Comparison of ENCODE assay signal across 13 mouse cellular contexts in the genomic region with DNA sequence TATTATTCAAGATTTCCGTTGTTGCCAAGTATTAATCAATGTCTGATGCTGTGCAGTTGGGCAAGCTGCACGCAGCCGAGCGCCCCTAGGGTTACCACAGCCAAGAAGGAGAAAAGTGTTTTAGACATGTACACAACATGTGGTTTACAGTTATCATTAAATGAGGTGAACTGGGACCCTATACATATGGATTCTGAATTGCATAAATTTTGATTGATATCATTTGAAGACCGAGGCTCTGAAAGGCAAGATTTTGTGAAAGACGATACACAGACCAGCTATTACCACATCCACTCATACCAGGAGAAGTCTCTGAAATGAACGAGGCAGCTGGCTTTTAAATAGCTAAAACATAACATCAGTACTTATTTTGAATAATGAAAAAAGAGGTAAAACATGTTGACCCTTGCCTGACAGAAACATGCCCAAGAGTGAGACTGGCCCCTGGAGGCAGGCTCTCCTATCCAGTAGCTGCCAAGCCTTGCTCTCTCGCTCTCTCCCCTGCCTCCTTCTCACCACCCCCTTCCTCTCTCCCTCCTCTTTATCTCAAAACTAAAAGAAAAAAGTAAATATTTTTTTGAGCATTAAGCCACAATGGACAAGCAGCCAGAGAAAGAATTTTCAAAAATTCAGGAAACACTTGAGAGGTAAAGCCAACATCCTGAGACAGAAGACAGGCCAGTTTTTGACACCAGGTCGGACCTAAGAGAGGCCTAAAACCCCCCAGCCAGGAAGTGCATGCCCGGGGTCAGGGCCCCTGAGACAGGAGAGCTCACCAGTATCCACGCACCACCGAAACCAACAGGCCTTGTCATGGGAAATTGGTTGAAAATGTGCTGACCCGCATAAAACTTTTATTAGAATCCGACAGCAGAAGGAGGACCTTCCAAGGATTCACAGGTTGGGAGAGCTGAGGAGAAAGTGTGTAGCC.
A peak's percentile ranks its signal among the peaks of the same experiment; 100 is the strongest.
DNase-seq lines count a peak whose midpoint lies in the region; ATAC-seq lines count a peak whose summit lies in the region.
"Had no signal": no experiment of that assay in that cellular context is flagged by ENCODE, and none has a peak within 500 bp of the region (broad histone marks: within the 10 kb centered on the region; RNA-seq: fewer than 3 reads in every experiment).

No protein-coding gene starts in this region.

- no peaks in the 10 kb centered on the region for H3K27me3 ChIP-seq in heart, embryonic 14.5 days (ENCODE audit: control insufficient read depth, insufficient read depth, low read length)
- no peaks in the 10 kb centered on the region; the same call in 1 of the 2 replicates for H3K27me3 ChIP-seq in midbrain, embryonic 13.5 days
- H3K27me3 ChIP-seq in midbrain, embryonic 16.5 days (ENCODE audit: control insufficient read depth, insufficient read depth, low read depth, low read length), result peaks cover 2% of the 10 kb centered on the region; the same call in 1 of the 2 replicates
- H3K27me3 ChIP-seq in hindbrain, embryonic 16.5 days (replicated peaks; ENCODE audit: control insufficient read depth, insufficient read depth, low read length), result no peaks in the 10 kb centered on the region

- DNase-seq in heart, postnatal 25 days (ENCODE audit: low spot score), result no peak
- DNase-seq: adrenal gland, postnatal 10 days; liver, embryonic 13.5 days; thymus, adult 2 months had no signal

- intact Hi-C loops in heart, postnatal 25 days (cut with DNase I), result no loop called here

- no peak overlapping the region for H3K4me3 ChIP-seq in heart, embryonic 14.5 days (ENCODE audit: control insufficient read depth in 1 of 2, insufficient read depth in 1 of 2, low read depth in 1 of 2, low read length in 2 of 2)
- no peak overlapping the region for H3K4me3 ChIP-seq in midbrain, embryonic 13.5 days (replicated peaks)
- H3K4me3 ChIP-seq in midbrain, embryonic 16.5 days (ENCODE audit: low read depth, low read length), result no peak overlapping the region
- no peak overlapping the region for H3K4me3 ChIP-seq in hindbrain, embryonic 16.5 days (ENCODE audit: low read length)
- H3K4me3 ChIP-seq: liver, embryonic 13.5 days; midbrain, embryonic 12.5 days had no signal

- H3K4me1 ChIP-seq in heart, embryonic 14.5 days (ENCODE audit: control insufficient read depth in 2 of 2, insufficient read depth in 2 of 2, low read length in 2 of 2), result peaks cover 9 to 18% of the 10 kb centered on the region in 2 experiments
- peaks cover 37% of the 10 kb centered on the region for H3K4me1 ChIP-seq in midbrain, embryonic 13.5 days (replicated peaks)
- H3K4me1 ChIP-seq in midbrain, embryonic 16.5 days (ENCODE audit: control insufficient read depth, insufficient read depth, low read length), result peaks cover 12% of the 10 kb centered on the region
- peaks cover 12% of the 10 kb centered on the region for H3K4me1 ChIP-seq in hindbrain, embryonic 16.5 days (ENCODE audit: control insufficient read depth, insufficient read depth, low read depth, low read length)
- H3K4me1 ChIP-seq: liver, embryonic 13.5 days had no signal

- peak overlapping the region; percentile 12 to 33; a peak in 1 of 4 replicates for H3K27ac ChIP-seq in heart, embryonic 14.5 days (replicated peaks in 1 of 2; ENCODE audit: control insufficient read depth in 1 of 2, insufficient read depth in 1 of 2, low read depth in 2 of 2, low read length in 2 of 2)
- H3K27ac ChIP-seq in midbrain, embryonic 13.5 days, result 0 out of 2 replicates have a peak overlapping the region, but pooled peaks have one; percentile 22
- no peak overlapping the region for H3K27ac ChIP-seq in midbrain, embryonic 16.5 days (ENCODE audit: low read length)
- H3K27ac ChIP-seq in hindbrain, embryonic 16.5 days (ENCODE audit: low read depth, low read length), result peak overlapping the region; percentile 17; the same call in 1 of the 2 replicates
- H3K27ac ChIP-seq: kidney, postnatal 0 days; liver, embryonic 13.5 days; midbrain, embryonic 12.5 days had no signal

- H3K9ac ChIP-seq in heart, embryonic 14.5 days (ENCODE audit: low read length), result no peak overlapping the region; the same call in 1 of the 2 replicates
- H3K9ac ChIP-seq in midbrain, embryonic 13.5 days (replicated peaks), result no peak overlapping the region
- H3K9ac ChIP-seq in midbrain, embryonic 16.5 days (ENCODE audit: low read depth, low read length), result no peak overlapping the region
- no peak overlapping the region for H3K9ac ChIP-seq in hindbrain, embryonic 16.5 days (ENCODE audit: low read depth, low read length)
- H3K9ac ChIP-seq: liver, embryonic 13.5 days; midbrain, embryonic 12.5 days had no signal

- H3K9me3 ChIP-seq in heart, embryonic 14.5 days (ENCODE audit: control insufficient read depth, low read length), result no peaks in the 10 kb centered on the region
- H3K9me3 ChIP-seq in midbrain, embryonic 13.5 days, result no peaks in the 10 kb centered on the region
- H3K9me3 ChIP-seq in midbrain, embryonic 16.5 days (replicated peaks; ENCODE audit: control insufficient read depth, low read length, poor library complexity, severe bottlenecking), result no peaks in the 10 kb centered on the region
- no peaks in the 10 kb centered on the region for H3K9me3 ChIP-seq in hindbrain, embryonic 16.5 days (ENCODE audit: control insufficient read depth, low read length)
- H3K9me3 ChIP-seq: liver, embryonic 13.5 days; midbrain, embryonic 12.5 days had no signal

- H3K4me2 ChIP-seq in heart, embryonic 14.5 days (ENCODE audit: low read length), result no peak overlapping the region
- no peak overlapping the region for H3K4me2 ChIP-seq in midbrain, embryonic 13.5 days (replicated peaks)
- H3K4me2 ChIP-seq in midbrain, embryonic 16.5 days (ENCODE audit: low read length), result no peak overlapping the region
- H3K4me2 ChIP-seq in hindbrain, embryonic 16.5 days (ENCODE audit: low read length), result no peak overlapping the region
- H3K4me2 ChIP-seq: liver, embryonic 13.5 days; midbrain, embryonic 12.5 days had no signal

- 62% methylated on average over 14 of the region's 14 CpGs for WGBS in heart, embryonic 14.5 days
- 68% methylated on average over 14 of the region's 14 CpGs for WGBS in midbrain, embryonic 13.5 days
- WGBS in midbrain, embryonic 16.5 days, result 73% methylated on average over 14 of the region's 14 CpGs
- 60% methylated on average over 14 of the region's 14 CpGs for WGBS in hindbrain, embryonic 16.5 days

- 0 out of 2 replicates have a peak, but pooled peaks have one; percentile 54 for ATAC-seq in heart, embryonic 14.5 days (ENCODE audit: insufficient number of reproducible peaks, insufficient read depth, low FRiP score, low read depth)
- no peak for ATAC-seq in midbrain, embryonic 13.5 days
- no peak for ATAC-seq in midbrain, embryonic 16.5 days
- no peak for ATAC-seq in hindbrain, embryonic 16.5 days
- no peak for ATAC-seq in megakaryocyte, adult 5-6 weeks (ENCODE audit: poor library complexity, severe bottlenecking)
- no peak for ATAC-seq in inflammation-experienced regulatory T-cells, adult 6 months
- ATAC-seq: forebrain, embryonic 16.5 days had no signal

- no peaks in the 10 kb centered on the region for H3K36me3 ChIP-seq in heart, embryonic 14.5 days (ENCODE audit: control insufficient read depth, insufficient read depth, low read length)
- H3K36me3 ChIP-seq in midbrain, embryonic 13.5 days, result no peaks in the 10 kb centered on the region
- no peaks in the 10 kb centered on the region for H3K36me3 ChIP-seq in midbrain, embryonic 16.5 days (ENCODE audit: control insufficient read depth, insufficient read depth, low read length)
- H3K36me3 ChIP-seq in hindbrain, embryonic 16.5 days (ENCODE audit: control insufficient read depth, insufficient read depth, low read length), result no peaks in the 10 kb centered on the region
- H3K36me3 ChIP-seq: liver, embryonic 13.5 days; midbrain, embryonic 12.5 days had no signal
